Mouse (Mus musculus) layer of hippocampus, adult 11-12 months (tissue): ENCODE results near the gene Dppa3.

Source experiments
- DNase-seq: peaks from one replicate; pipeline ENCODE4 v3.0.0; 2022; ENCODE audit warnings: low spot score

Dppa3 gene

GRCm38 (mm10) chr6:122669406-122670200 is 43.4 kb downstream of the Dppa3 start:
- peak; percentile 99 for DNase-seq

- DNase-seq = no peak
Measured at GRCm38 (mm10) chr6:122670201-122670551, 44.0 kb downstream of the Dppa3 start.

GRCm38 (mm10) chr6:122670841-122671240 is 44.6 kb downstream of the Dppa3 start:
- DNase-seq = no peak

GRCm38 (mm10) chr6:122672746-122673145 is 46.5 kb downstream of the Dppa3 start:
- DNase-seq = no peak
